ENCODE assay signal across 13 mouse cellular contexts in genomic region chr19:16624994-16625393, GRCm38 (mm10).
"Had no signal": no experiment of that assay in that cellular context is flagged by ENCODE, and none has a peak within 500 bp of the region (broad histone marks: within the 10 kb centered on the region; RNA-seq: fewer than 3 reads in every experiment).

No protein-coding gene starts in this region.

- H3K36me3 ChIP-seq: lung, embryonic 15.5 days; midbrain, embryonic 10.5 days; midbrain, embryonic 12.5 days; neural tube, embryonic 12.5 days; stomach, embryonic 15.5 days had no signal

- H3K27ac ChIP-seq: lung, embryonic 15.5 days; midbrain, embryonic 10.5 days; midbrain, embryonic 12.5 days; neural tube, embryonic 12.5 days; stomach, embryonic 15.5 days; stomach, postnatal 0 days had no signal

- H3K4me2 ChIP-seq: lung, embryonic 15.5 days; midbrain, embryonic 12.5 days; neural tube, embryonic 12.5 days; stomach, embryonic 15.5 days had no signal

- H3K4me3 ChIP-seq: lung, embryonic 15.5 days; midbrain, embryonic 10.5 days; midbrain, embryonic 12.5 days; neural tube, embryonic 12.5 days; stomach, embryonic 15.5 days had no signal

- ATAC-seq: lung, postnatal 0 days had no signal

- H3K4me1 ChIP-seq: lung, embryonic 15.5 days; midbrain, embryonic 12.5 days; neural tube, embryonic 12.5 days; stomach, embryonic 15.5 days had no signal

- H3K9ac ChIP-seq: liver, postnatal 0 days; lung, embryonic 15.5 days; midbrain, embryonic 12.5 days; neural tube, embryonic 12.5 days; stomach, embryonic 15.5 days had no signal

- H3K27me3 ChIP-seq: lung, embryonic 15.5 days; midbrain, embryonic 12.5 days; neural tube, embryonic 12.5 days; stomach, embryonic 15.5 days had no signal

- H3K9me3 ChIP-seq: lung, embryonic 15.5 days; midbrain, embryonic 10.5 days; midbrain, embryonic 12.5 days; neural tube, embryonic 12.5 days; stomach, embryonic 15.5 days had no signal

- DNase-seq: liver, postnatal 0 days; lung, adult 2 months; lung, postnatal 14 days; right cerebral cortex, postnatal 14 days; thymus, adult 2 months; thymus, postnatal 4 days had no signal
